Mouse (Mus musculus): Measurements from ENCODE around the gene Il22ra2. TPM values are rescaled to one million over a fixed set of nuclear protein-coding genes. Genes with fewer than 3 reads are reported as not detected.
"Not testable (repeated sequence)": the region's sequence is repeated elsewhere in the genome, so short reads cannot be mapped to it uniquely, and the experiment has no call there.

The Il22ra2 gene
- polyA plus RNA-seq, 1 experiment from 2014 or later: not detected

DNA sequence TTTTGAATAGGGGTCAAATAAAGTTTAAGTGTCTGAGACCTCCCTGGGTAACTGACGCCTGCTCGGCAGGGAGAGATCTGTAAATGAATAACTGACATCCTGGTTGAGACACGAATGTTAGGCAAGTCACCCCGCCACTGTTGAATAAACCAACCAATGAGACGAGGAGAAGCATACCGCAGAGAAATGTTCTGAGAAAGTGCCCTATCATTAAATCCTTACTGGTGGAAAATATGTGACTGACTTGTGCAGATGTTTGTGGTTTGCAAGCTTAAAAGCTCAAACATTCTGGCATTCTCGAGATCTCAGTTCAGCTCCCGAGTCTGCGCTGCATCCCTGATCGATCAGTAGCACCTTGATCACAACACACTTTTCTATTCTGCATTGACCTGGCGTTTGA is 23.7 kb upstream of the Il22ra2 start:
- H3K27me3 ChIP-seq (replicated peaks; ENCODE audit: control insufficient read depth, insufficient read depth, low read length): no peaks in the 10 kb centered on the region
- no peaks in the 10 kb centered on the region for H3K9me3 ChIP-seq (ENCODE audit: control insufficient read depth, low read length)
- no peak overlapping the region for H3K9ac ChIP-seq (ENCODE audit: low read depth, low read length)
- peaks cover 13% of the 10 kb centered on the region for H3K36me3 ChIP-seq (ENCODE audit: control insufficient read depth, insufficient read depth, low read length)
- no peak for ATAC-seq
- H3K4me1 ChIP-seq (ENCODE audit: control insufficient read depth, insufficient read depth, low read depth, low read length): peaks cover 3% of the 10 kb centered on the region
- no peak overlapping the region for H3K4me2 ChIP-seq (ENCODE audit: low read length)
- no peak overlapping the region for H3K4me3 ChIP-seq (ENCODE audit: low read length)
- WGBS: 85% methylated on average over 11 of the region's 11 CpGs
- no peak overlapping the region for H3K27ac ChIP-seq (ENCODE audit: low read depth, low read length)

DNA sequence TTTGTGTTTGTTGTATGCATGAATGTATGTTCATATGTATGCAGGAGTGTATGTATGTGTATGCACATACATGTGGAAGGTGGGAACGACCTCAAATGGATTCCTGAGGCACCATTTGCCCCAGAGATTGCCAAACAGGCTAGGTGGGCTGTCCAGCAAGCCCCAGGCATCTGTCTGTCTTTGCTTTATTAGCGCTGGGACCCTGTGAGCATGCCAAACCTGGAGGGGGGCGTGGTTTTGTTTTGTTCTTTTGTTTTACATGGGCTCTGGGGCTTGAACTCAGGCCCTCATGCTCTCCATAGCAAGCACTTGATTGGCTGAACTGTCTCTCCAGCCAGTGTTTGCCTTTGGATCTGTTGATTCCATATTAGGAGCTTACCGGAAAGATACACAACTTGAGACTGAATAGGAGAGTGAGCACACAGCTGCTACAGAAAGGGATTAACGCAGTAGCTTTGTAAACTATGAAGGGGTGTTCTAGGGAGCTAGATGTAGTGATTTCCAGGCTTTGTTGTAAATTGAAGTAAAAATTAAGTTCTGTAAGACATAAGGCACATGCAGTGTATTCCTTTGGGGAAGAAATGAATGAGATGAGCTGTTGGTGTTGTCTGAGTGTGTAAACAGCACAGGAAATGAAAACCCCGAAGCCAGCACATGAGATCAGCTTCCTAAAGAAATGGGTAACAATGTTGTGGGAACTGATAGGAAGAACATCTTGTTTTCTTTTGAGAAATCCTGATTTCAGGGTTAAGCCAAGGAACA is 22.3 kb upstream of the Il22ra2 start:
- Histone ChIP-seq H3K9me3 (ENCODE audit: control insufficient read depth, low read length) (no peaks in the 10 kb centered on the region), H3K4me3 (ENCODE audit: low read length) (no peak overlapping the region), H3K27ac (ENCODE audit: low read depth, low read length) (no peak overlapping the region), H3K4me2 (ENCODE audit: low read length) (no peak overlapping the region), H3K27me3 (replicated peaks; ENCODE audit: control insufficient read depth, insufficient read depth, low read length) (no peaks in the 10 kb centered on the region), H3K9ac (ENCODE audit: low read depth, low read length) (no peak overlapping the region), H3K36me3 (ENCODE audit: control insufficient read depth, insufficient read depth, low read length) (peaks cover 15% of the 10 kb centered on the region), H3K4me1 (ENCODE audit: control insufficient read depth, insufficient read depth, low read depth, low read length) (no peaks in the 10 kb centered on the region)
- WGBS: 60% methylated on average over 6 of the region's 6 CpGs
- ATAC-seq: no peak

- Histone ChIP-seq H3K27me3 (replicated peaks; ENCODE audit: control insufficient read depth, insufficient read depth, low read length) (no peaks in the 10 kb centered on the region), H3K27ac (ENCODE audit: low read depth, low read length) (no peak overlapping the region), H3K4me2 (ENCODE audit: low read length) (no peak overlapping the region), H3K9me3 (ENCODE audit: control insufficient read depth, low read length) (no peaks in the 10 kb centered on the region), H3K36me3 (ENCODE audit: control insufficient read depth, insufficient read depth, low read length) (peaks cover 16% of the 10 kb centered on the region), H3K4me1 (ENCODE audit: control insufficient read depth, insufficient read depth, low read depth, low read length) (no peaks in the 10 kb centered on the region), H3K9ac (ENCODE audit: low read depth, low read length) (no peak overlapping the region), H3K4me3 (ENCODE audit: low read length) (no peak overlapping the region)
- 61% methylated on average over 3 of the region's 3 CpGs for WGBS
- ATAC-seq: no peak
Observed at GRCm38 (mm10) chr10:19600093-19600420, 21.7 kb upstream of the Il22ra2 start.

GRCm38 (mm10) chr10:19601502-19601901 is 20.3 kb upstream of the Il22ra2 start:
- WGBS: 7% methylated on average over 1 of the region's 1 CpGs
- not testable (repeated sequence) for ATAC-seq; H3K4me3 ChIP-seq (ENCODE audit: low read length); H3K27ac ChIP-seq (ENCODE audit: low read depth, low read length); H3K9ac ChIP-seq (ENCODE audit: low read depth, low read length); H3K9me3 ChIP-seq (ENCODE audit: control insufficient read depth, low read length); H3K4me1 ChIP-seq (ENCODE audit: control insufficient read depth, insufficient read depth, low read depth, low read length); H3K4me2 ChIP-seq (ENCODE audit: low read length); H3K27me3 ChIP-seq (replicated peaks; ENCODE audit: control insufficient read depth, insufficient read depth, low read length)
- peaks cover 18% of the 10 kb centered on the region for H3K36me3 ChIP-seq (ENCODE audit: control insufficient read depth, insufficient read depth, low read length)

GRCm38 (mm10) chr10:19603231-19603630 is 18.6 kb upstream of the Il22ra2 start:
- Histone ChIP-seq H3K9me3 (ENCODE audit: control insufficient read depth, low read length) (no peaks in the 10 kb centered on the region), H3K4me3 (ENCODE audit: low read length) (no peak overlapping the region), H3K27ac (ENCODE audit: low read depth, low read length) (no peak overlapping the region), H3K27me3 (replicated peaks; ENCODE audit: control insufficient read depth, insufficient read depth, low read length) (no peaks in the 10 kb centered on the region), H3K4me1 (ENCODE audit: control insufficient read depth, insufficient read depth, low read depth, low read length) (no peaks in the 10 kb centered on the region), H3K36me3 (ENCODE audit: control insufficient read depth, insufficient read depth, low read length) (peaks cover 18% of the 10 kb centered on the region), H3K4me2 (ENCODE audit: low read length) (no peak overlapping the region), H3K9ac (ENCODE audit: low read depth, low read length) (no peak overlapping the region)
- no peak for ATAC-seq
- 94% methylated on average over 6 of the region's 6 CpGs for WGBS

GRCm38 (mm10) chr10:19609125-19609524 is 12.7 kb upstream of the Il22ra2 start:
- no peaks in the 10 kb centered on the region for H3K27me3 ChIP-seq (replicated peaks; ENCODE audit: control insufficient read depth, insufficient read depth, low read length)
- WGBS: 42% methylated on average over 14 of the region's 14 CpGs
- H3K4me3 ChIP-seq (ENCODE audit: low read length): no peak overlapping the region
- no peaks in the 10 kb centered on the region for H3K9me3 ChIP-seq (ENCODE audit: control insufficient read depth, low read length)
- ATAC-seq: no peak
- H3K9ac ChIP-seq (ENCODE audit: low read depth, low read length): no peak overlapping the region
- H3K36me3 ChIP-seq (ENCODE audit: control insufficient read depth, insufficient read depth, low read length): peaks cover 9% of the 10 kb centered on the region
- H3K4me2 ChIP-seq (ENCODE audit: low read length): no peak overlapping the region
- H3K4me1 ChIP-seq (ENCODE audit: control insufficient read depth, insufficient read depth, low read depth, low read length): no peaks in the 10 kb centered on the region
- H3K27ac ChIP-seq (ENCODE audit: low read depth, low read length): no peak overlapping the region

DNA sequence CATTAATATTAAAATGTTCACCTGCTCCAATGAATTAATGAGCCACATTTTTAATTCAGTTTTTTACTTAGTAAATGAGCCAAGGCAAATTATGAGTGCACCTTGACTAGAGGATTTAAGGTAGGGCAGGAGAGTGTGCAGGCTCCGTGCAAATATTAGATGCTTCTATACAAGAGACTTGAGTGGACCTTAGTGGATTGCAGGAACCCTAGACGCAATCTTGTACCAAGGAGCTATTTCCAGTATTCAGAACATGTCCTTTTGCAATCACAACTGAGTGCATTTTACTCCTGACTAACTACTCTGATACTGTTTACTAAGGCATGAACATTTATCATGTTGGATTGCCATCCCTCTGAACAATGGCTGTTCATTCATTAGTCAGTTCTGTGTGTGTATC is 10.2 kb upstream of the Il22ra2 start:
- ATAC-seq: no peak
- Histone ChIP-seq H3K4me2 (ENCODE audit: low read length) (no peak overlapping the region), H3K36me3 (ENCODE audit: control insufficient read depth, insufficient read depth, low read length) (peaks cover 7% of the 10 kb centered on the region), H3K27ac (ENCODE audit: low read depth, low read length) (no peak overlapping the region), H3K4me3 (ENCODE audit: low read length) (no peak overlapping the region), H3K27me3 (replicated peaks; ENCODE audit: control insufficient read depth, insufficient read depth, low read length) (no peaks in the 10 kb centered on the region), H3K4me1 (ENCODE audit: control insufficient read depth, insufficient read depth, low read depth, low read length) (no peaks in the 10 kb centered on the region), H3K9ac (ENCODE audit: low read depth, low read length) (no peak overlapping the region), H3K9me3 (ENCODE audit: control insufficient read depth, low read length) (no peaks in the 10 kb centered on the region)
- 59% methylated on average over 2 of the region's 2 CpGs for WGBS

- Histone ChIP-seq H3K27me3 (replicated peaks; ENCODE audit: control insufficient read depth, insufficient read depth, low read length) (no peaks in the 10 kb centered on the region), H3K36me3 (ENCODE audit: control insufficient read depth, insufficient read depth, low read length) (peaks cover 7% of the 10 kb centered on the region), H3K4me2 (ENCODE audit: low read length) (no peak overlapping the region), H3K4me1 (ENCODE audit: control insufficient read depth, insufficient read depth, low read depth, low read length) (no peaks in the 10 kb centered on the region), H3K4me3 (ENCODE audit: low read length) (no peak overlapping the region), H3K9me3 (ENCODE audit: control insufficient read depth, low read length) (no peaks in the 10 kb centered on the region), H3K27ac (ENCODE audit: low read depth, low read length) (no peak overlapping the region), H3K9ac (ENCODE audit: low read depth, low read length) (no peak overlapping the region)
- WGBS: 63% methylated on average over 7 of the region's 7 CpGs
- no peak for ATAC-seq
Observed at GRCm38 (mm10) chr10:19613111-19613753, 8.6 kb upstream of the Il22ra2 start.

GRCm38 (mm10) chr10:19619736-19620135 is 2.1 kb upstream of the Il22ra2 start:
- 62% methylated on average over 5 of the region's 5 CpGs for WGBS
- Histone ChIP-seq H3K27ac (ENCODE audit: low read depth, low read length) (no peak overlapping the region), H3K4me3 (ENCODE audit: low read length) (no peak overlapping the region), H3K9me3 (ENCODE audit: control insufficient read depth, low read length) (no peaks in the 10 kb centered on the region), H3K27me3 (replicated peaks; ENCODE audit: control insufficient read depth, insufficient read depth, low read length) (no peaks in the 10 kb centered on the region), H3K36me3 (ENCODE audit: control insufficient read depth, insufficient read depth, low read length) (no peaks in the 10 kb centered on the region), H3K4me1 (ENCODE audit: control insufficient read depth, insufficient read depth, low read depth, low read length) (no peaks in the 10 kb centered on the region), H3K4me2 (ENCODE audit: low read length) (no peak overlapping the region), H3K9ac (ENCODE audit: low read depth, low read length) (no peak overlapping the region)
- ATAC-seq: no peak
